Mouse (Mus musculus): Measurements from ENCODE around the gene Rassf1. TPM values are rescaled to one million over a fixed set of nuclear protein-coding genes. Genes with fewer than 3 reads are reported as not detected.

Rassf1 gene
- polyA plus RNA-seq, 1 experiment from 2014 or later = 52.5 TPM

DNA sequence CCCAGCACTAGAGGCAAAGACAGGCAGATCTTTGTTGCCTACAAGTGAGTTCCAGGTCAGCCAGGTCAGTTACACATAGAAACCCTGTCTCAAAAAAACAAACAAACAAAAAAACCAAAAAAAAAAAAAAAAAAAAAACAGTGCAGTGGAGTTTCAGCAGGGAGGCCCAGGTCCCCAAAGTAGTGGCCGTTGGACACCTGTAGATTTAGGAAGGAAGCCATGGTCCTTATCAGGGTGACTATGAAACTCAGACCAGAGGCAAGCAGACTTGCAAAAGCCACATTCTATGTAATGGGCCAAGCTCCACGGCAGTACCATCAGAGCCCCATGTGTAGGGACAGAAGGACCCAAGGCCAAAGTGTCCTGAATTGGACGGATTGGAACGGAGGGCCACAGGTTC is 30.2 kb downstream of the Rassf1 start:
- Histone ChIP-seq H3K36me3 (ENCODE audit: control insufficient read depth, insufficient read depth, low read length) (no peaks in the 10 kb centered on the region; the same call in 1 of the 2 replicates), H3K4me1 (ENCODE audit: control insufficient read depth, insufficient read depth, low read length) (peaks cover 26% of the 10 kb centered on the region), H3K9ac (ENCODE audit: low read depth, low read length) (peak overlapping the region; percentile 86), H3K9me3 (ENCODE audit: control insufficient read depth, low read length) (no peaks in the 10 kb centered on the region), H3K27me3 (replicated peaks; ENCODE audit: control insufficient read depth, insufficient read depth, low read length) (no peaks in the 10 kb centered on the region), H3K4me3 (ENCODE audit: low read length) (peak overlapping the region; percentile 67), H3K4me2 (ENCODE audit: low read depth, low read length) (peak overlapping the region; percentile 86), H3K27ac (ENCODE audit: low read length) (peak overlapping the region; percentile 95; the same call in 1 of the 2 replicates)
- ATAC-seq = no peak
- 61% methylated on average over 4 of the region's 4 CpGs for WGBS

DNA sequence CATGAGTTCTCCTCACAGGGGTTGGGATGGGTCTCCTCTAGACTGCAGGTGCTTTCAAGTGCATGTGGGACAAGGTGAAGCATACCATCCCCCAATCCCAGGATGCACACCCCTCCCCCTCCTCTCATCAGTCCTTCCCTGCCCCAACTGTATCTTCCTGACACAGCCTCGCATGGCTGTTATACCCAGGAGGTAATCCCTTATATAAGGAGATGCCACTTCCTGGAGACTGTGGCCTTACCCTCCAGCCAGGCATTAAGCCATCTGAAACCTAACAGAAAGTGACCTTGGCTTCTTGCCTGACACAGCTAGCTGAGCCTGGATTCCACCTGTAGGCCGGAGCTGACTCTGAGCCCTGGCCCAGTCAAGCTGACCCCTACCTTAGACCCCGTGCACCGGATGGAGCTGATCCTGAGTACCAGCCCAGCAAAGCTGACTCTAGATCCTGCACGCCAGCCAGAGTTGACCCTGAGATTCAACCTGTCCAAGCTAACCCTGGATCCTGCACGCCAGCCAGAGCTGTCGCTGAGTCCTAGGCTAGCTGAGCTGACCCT is 31.2 kb downstream of the Rassf1 start:
- Histone ChIP-seq H3K4me1 (ENCODE audit: control insufficient read depth, insufficient read depth, low read length) (peaks cover 21% of the 10 kb centered on the region), H3K9ac (ENCODE audit: low read depth, low read length) (0 out of 2 replicates have a peak overlapping the region, but pooled peaks have one; percentile 86), H3K36me3 (ENCODE audit: control insufficient read depth, insufficient read depth, low read length) (no peaks in the 10 kb centered on the region; the same call in 1 of the 2 replicates), H3K27ac (ENCODE audit: low read length) (no peak overlapping the region), H3K9me3 (ENCODE audit: control insufficient read depth, low read length) (no peaks in the 10 kb centered on the region), H3K4me3 (ENCODE audit: low read length) (no peak overlapping the region), H3K27me3 (replicated peaks; ENCODE audit: control insufficient read depth, insufficient read depth, low read length) (no peaks in the 10 kb centered on the region), H3K4me2 (ENCODE audit: low read depth, low read length) (no peak overlapping the region)
- 91% methylated on average over 7 of the region's 7 CpGs for WGBS
- no peak for ATAC-seq

GRCm38 (mm10) chr9:107583174-107583573 is 31.8 kb downstream of the Rassf1 start:
- peaks cover 24% of the 10 kb centered on the region for H3K4me1 ChIP-seq (ENCODE audit: control insufficient read depth, insufficient read depth, low read length)
- no peak overlapping the region for H3K4me2 ChIP-seq (ENCODE audit: low read depth, low read length)
- H3K27ac ChIP-seq (ENCODE audit: low read length) = no peak overlapping the region
- no peak for ATAC-seq
- H3K4me3 ChIP-seq (ENCODE audit: low read length) = no peak overlapping the region
- H3K9ac ChIP-seq (ENCODE audit: low read depth, low read length) = no peak overlapping the region
- WGBS = 91% methylated on average over 14 of the region's 14 CpGs
- H3K27me3 ChIP-seq (replicated peaks; ENCODE audit: control insufficient read depth, insufficient read depth, low read length) = no peaks in the 10 kb centered on the region
- H3K9me3 ChIP-seq (ENCODE audit: control insufficient read depth, low read length) = no peaks in the 10 kb centered on the region
- H3K36me3 ChIP-seq (ENCODE audit: control insufficient read depth, insufficient read depth, low read length) = no peaks in the 10 kb centered on the region; the same call in 1 of the 2 replicates

DNA sequence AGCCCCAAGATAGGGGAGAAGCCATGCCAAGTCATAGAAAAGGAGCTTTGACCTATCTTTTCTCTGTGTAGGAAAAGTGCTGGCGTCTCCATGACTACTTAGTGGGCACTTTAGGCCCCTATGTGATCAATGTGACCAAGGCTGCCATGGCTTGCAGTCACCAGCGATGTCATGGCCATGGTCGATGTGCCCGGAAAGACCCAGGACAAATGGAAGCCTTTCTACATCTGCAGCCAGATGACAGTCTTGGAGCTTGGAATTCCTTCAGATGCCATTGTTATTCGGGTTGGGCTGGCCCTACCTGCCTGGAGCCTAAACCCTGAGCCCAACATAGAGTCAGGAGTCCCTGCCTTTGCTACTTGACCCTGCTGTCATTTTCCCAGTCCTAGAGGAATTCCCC is 35.1 kb downstream of the Rassf1 start:
- Histone ChIP-seq H3K9me3 (ENCODE audit: control insufficient read depth, low read length) (no peaks in the 10 kb centered on the region), H3K27me3 (replicated peaks; ENCODE audit: control insufficient read depth, insufficient read depth, low read length) (no peaks in the 10 kb centered on the region), H3K4me3 (ENCODE audit: low read length) (no peak overlapping the region), H3K27ac (ENCODE audit: low read length) (peak overlapping the region; percentile 79), H3K4me1 (ENCODE audit: control insufficient read depth, insufficient read depth, low read length) (peaks cover 37% of the 10 kb centered on the region), H3K36me3 (ENCODE audit: control insufficient read depth, insufficient read depth, low read length) (peaks cover 7% of the 10 kb centered on the region; the same call in 1 of the 2 replicates), H3K9ac (ENCODE audit: low read depth, low read length) (no peak overlapping the region), H3K4me2 (ENCODE audit: low read depth, low read length) (no peak overlapping the region)
- 89% methylated on average over 5 of the region's 5 CpGs for WGBS
- no peak for ATAC-seq

GRCm38 (mm10) chr9:107586974-107587832 is 35.8 kb downstream of the Rassf1 start, which contains the start of gene Ifrd2:
Gene Ifrd2 (plus strand): TSS chr9:107587642.
- H3K27me3 ChIP-seq (replicated peaks; ENCODE audit: control insufficient read depth, insufficient read depth, low read length) = no peaks in the 10 kb centered on the region
- H3K9me3 ChIP-seq (ENCODE audit: control insufficient read depth, low read length) = no peaks in the 10 kb centered on the region
- H3K4me2 ChIP-seq (ENCODE audit: low read depth, low read length) = peak within 1 kb of the TSS; percentile 74
- 12% methylated on average over 46 of the region's 46 CpGs for WGBS
- H3K9ac ChIP-seq (ENCODE audit: low read depth, low read length) = peak within 1 kb of the TSS; percentile 83
- H3K4me3 ChIP-seq (ENCODE audit: low read length) = peak within 1 kb of the TSS; percentile 82
- peaks cover 31% of the 10 kb centered on the region for H3K4me1 ChIP-seq (ENCODE audit: control insufficient read depth, insufficient read depth, low read length)
- peak within 1 kb of the TSS; percentile 82 for H3K27ac ChIP-seq (ENCODE audit: low read length)
- peaks cover 13% of the 10 kb centered on the region for H3K36me3 ChIP-seq (ENCODE audit: control insufficient read depth, insufficient read depth, low read length)
- peak; percentile 96 for ATAC-seq

DNA sequence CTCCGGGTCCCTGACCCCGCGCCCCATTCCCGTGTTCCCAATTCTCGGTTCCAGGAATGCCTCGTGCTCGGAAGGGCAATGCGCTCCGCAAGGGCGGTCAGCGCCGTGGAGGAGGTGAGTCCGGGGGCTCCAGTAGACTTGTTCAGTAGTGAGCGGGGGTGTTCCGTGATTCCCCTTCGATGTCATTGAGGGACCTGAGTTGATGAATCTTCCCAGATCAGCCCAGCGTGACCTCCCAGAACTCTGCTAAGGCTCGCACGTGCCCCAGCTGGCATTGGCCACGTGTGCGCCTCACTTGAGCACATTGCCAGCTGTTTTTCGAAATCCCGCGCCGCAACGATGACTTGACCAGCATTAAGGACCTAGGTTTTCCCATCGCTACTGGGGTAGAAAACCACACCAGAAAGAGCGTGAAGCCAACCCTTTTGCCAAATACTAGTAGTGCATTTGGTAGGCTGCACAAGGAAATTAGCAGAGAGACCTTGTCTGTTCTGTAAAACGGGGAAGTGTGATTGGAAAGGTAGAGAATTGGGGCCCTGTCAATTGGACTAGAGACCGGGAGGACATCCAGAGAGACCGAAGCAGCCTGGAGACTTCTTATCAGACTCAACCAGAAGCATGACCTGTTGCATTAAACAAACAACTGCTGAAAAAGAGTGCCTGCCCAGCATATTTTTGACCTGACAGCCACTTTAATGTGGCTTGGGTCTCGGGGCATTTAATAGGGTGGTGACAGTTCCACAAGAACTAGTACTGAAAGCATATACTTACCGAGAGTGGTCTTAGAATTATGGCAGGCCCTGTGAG is 36.7 kb downstream of the Rassf1 start:
- H3K36me3 ChIP-seq (ENCODE audit: control insufficient read depth, insufficient read depth, low read length) = peaks cover 15% of the 10 kb centered on the region
- peaks cover 31% of the 10 kb centered on the region for H3K4me1 ChIP-seq (ENCODE audit: control insufficient read depth, insufficient read depth, low read length)
- WGBS = 2% methylated on average over 33 of the region's 33 CpGs
- peak overlapping the region; percentile 83 for H3K9ac ChIP-seq (ENCODE audit: low read depth, low read length)
- ATAC-seq = no peak
- no peaks in the 10 kb centered on the region for H3K9me3 ChIP-seq (ENCODE audit: control insufficient read depth, low read length)
- H3K27me3 ChIP-seq (replicated peaks; ENCODE audit: control insufficient read depth, insufficient read depth, low read length) = no peaks in the 10 kb centered on the region
- H3K4me2 ChIP-seq (ENCODE audit: low read depth, low read length) = peak overlapping the region; percentile 74
- peak overlapping the region; percentile 82 for H3K4me3 ChIP-seq (ENCODE audit: low read length)
- peak overlapping the region; percentile 82 for H3K27ac ChIP-seq (ENCODE audit: low read length)

GRCm38 (mm10) chr9:107590058-107590772 is 38.9 kb downstream of the Rassf1 start:
- H3K4me1 ChIP-seq (ENCODE audit: control insufficient read depth, insufficient read depth, low read length) = peaks cover 31% of the 10 kb centered on the region
- WGBS = 75% methylated on average over 25 of the region's 25 CpGs
- ATAC-seq = peak; percentile 41
- peak overlapping the region; percentile 15; the same call in 1 of the 2 replicates for H3K4me3 ChIP-seq (ENCODE audit: low read length)
- H3K9ac ChIP-seq (ENCODE audit: low read depth, low read length) = peak overlapping the region; percentile 83
- H3K36me3 ChIP-seq (ENCODE audit: control insufficient read depth, insufficient read depth, low read length) = peaks cover 23% of the 10 kb centered on the region
- no peaks in the 10 kb centered on the region for H3K27me3 ChIP-seq (replicated peaks; ENCODE audit: control insufficient read depth, insufficient read depth, low read length)
- H3K4me2 ChIP-seq (ENCODE audit: low read depth, low read length) = peak overlapping the region; percentile 74
- peak overlapping the region; percentile 85 for H3K27ac ChIP-seq (ENCODE audit: low read length)
- no peaks in the 10 kb centered on the region for H3K9me3 ChIP-seq (ENCODE audit: control insufficient read depth, low read length)

DNA sequence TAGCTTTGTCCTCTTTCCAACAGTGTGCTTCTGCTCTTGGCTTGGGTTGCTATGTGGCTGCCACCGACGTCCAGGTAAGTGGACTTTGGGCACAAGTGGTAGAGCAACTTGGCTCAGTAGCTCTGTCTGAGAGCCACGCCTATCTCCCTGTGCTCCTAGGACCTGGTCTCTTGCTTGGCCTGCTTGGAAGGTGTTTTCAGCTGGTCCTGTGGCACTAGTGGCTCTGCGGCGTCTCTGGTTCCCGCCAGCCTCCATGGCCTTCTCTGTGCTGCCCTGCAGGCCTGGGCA is 39.4 kb downstream of the Rassf1 start:
- Histone ChIP-seq H3K36me3 (ENCODE audit: control insufficient read depth, insufficient read depth, low read length) (peaks cover 23% of the 10 kb centered on the region), H3K9ac (ENCODE audit: low read depth, low read length) (peak overlapping the region; percentile 55), H3K4me3 (ENCODE audit: low read length) (peak overlapping the region; percentile 15; the same call in 1 of the 2 replicates), H3K27ac (ENCODE audit: low read length) (peak overlapping the region; percentile 85), H3K4me2 (ENCODE audit: low read depth, low read length) (peak overlapping the region; percentile 43), H3K4me1 (ENCODE audit: control insufficient read depth, insufficient read depth, low read length) (peaks cover 31% of the 10 kb centered on the region), H3K9me3 (ENCODE audit: control insufficient read depth, low read length) (no peaks in the 10 kb centered on the region), H3K27me3 (replicated peaks; ENCODE audit: control insufficient read depth, insufficient read depth, low read length) (no peaks in the 10 kb centered on the region)
- ATAC-seq = no peak
- WGBS = 83% methylated on average over 6 of the region's 6 CpGs
